Mouse (Mus musculus): ENCODE results near the gene Acvr2b.
"Not testable (repeated sequence)": the region's sequence is repeated elsewhere in the genome, so short reads cannot be mapped to it uniquely, and the experiment has no call there.

Acvr2b gene

GRCm38 (mm10) chr9:119401801-119402214 lies at the start of gene Acvr2b:
TSS of gene Acvr2b (plus strand) at chr9:119402118.
- peak; percentile 43 for DNase-seq (ENCODE audit: low read depth)

GRCm38 (mm10) chr9:119353926-119354325 lies 48.0 kb upstream of the Acvr2b start:
- DNase-seq (ENCODE audit: low read depth), result no peak

GRCm38 (mm10) chr9:119355943-119356342 lies 46.0 kb upstream of the Acvr2b start:
- no peak for DNase-seq (ENCODE audit: low read depth)

GRCm38 (mm10) chr9:119357331-119358057 lies 44.4 kb upstream of the Acvr2b start, which contains the start of gene Xylb:
TSS of gene Xylb (plus strand) at chr9:119357381.
- peak; percentile 73 for DNase-seq (ENCODE audit: low read depth)

GRCm38 (mm10) chr9:119358058-119358429 lies 43.9 kb upstream of the Acvr2b start:
- DNase-seq (ENCODE audit: low read depth), result no peak

GRCm38 (mm10) chr9:119361416-119361815 lies 40.5 kb upstream of the Acvr2b start:
- DNase-seq (ENCODE audit: low read depth), result no peak

- no peak for DNase-seq (ENCODE audit: low read depth)
Measured at GRCm38 (mm10) chr9:119363229-119363628, 38.7 kb upstream of the Acvr2b start.

GRCm38 (mm10) chr9:119365284-119365683 lies 36.6 kb upstream of the Acvr2b start, which contains the start of gene Slc22a14:
TSS of gene Slc22a14 (minus strand) at chr9:119365553.
- DNase-seq (ENCODE audit: low read depth), result no peak

GRCm38 (mm10) chr9:119368367-119368766 lies 33.6 kb upstream of the Acvr2b start:
- DNase-seq (ENCODE audit: low read depth), result no peak

- not testable (repeated sequence) for DNase-seq (ENCODE audit: low read depth)
Measured at GRCm38 (mm10) chr9:119370770-119371169, 31.1 kb upstream of the Acvr2b start.

- DNase-seq (ENCODE audit: low read depth), result no peak
Measured at GRCm38 (mm10) chr9:119371251-119371650, 30.7 kb upstream of the Acvr2b start.

GRCm38 (mm10) chr9:119375008-119375407 lies 26.9 kb upstream of the Acvr2b start:
- no peak for DNase-seq (ENCODE audit: low read depth)

GRCm38 (mm10) chr9:119375556-119375955 lies 26.4 kb upstream of the Acvr2b start:
- no peak for DNase-seq (ENCODE audit: low read depth)

GRCm38 (mm10) chr9:119378231-119378630 lies 23.7 kb upstream of the Acvr2b start:
- DNase-seq (ENCODE audit: low read depth), result no peak

- DNase-seq (ENCODE audit: low read depth), result no peak
Measured at GRCm38 (mm10) chr9:119382603-119383002, 19.3 kb upstream of the Acvr2b start.

- no peak for DNase-seq (ENCODE audit: low read depth)
Measured at GRCm38 (mm10) chr9:119388956-119389355, 13.0 kb upstream of the Acvr2b start.

- DNase-seq (ENCODE audit: low read depth), result no peak
Measured at GRCm38 (mm10) chr9:119390214-119390613, 11.7 kb upstream of the Acvr2b start.

GRCm38 (mm10) chr9:119394808-119395207 lies 7.1 kb upstream of the Acvr2b start:
- DNase-seq (ENCODE audit: low read depth), result no peak

- DNase-seq (ENCODE audit: low read depth), result peak; percentile 7
Measured at GRCm38 (mm10) chr9:119401351-119401750, 567 bp upstream of the Acvr2b start.

GRCm38 (mm10) chr9:119402253-119403235 lies 626 bp downstream of the Acvr2b start:
- DNase-seq (ENCODE audit: low read depth), result peak; percentile 9

- DNase-seq (ENCODE audit: low read depth), result peak; percentile 5
Measured at GRCm38 (mm10) chr9:119403236-119403641, 1.3 kb downstream of the Acvr2b start.

GRCm38 (mm10) chr9:119404090-119404489 lies 2.2 kb downstream of the Acvr2b start:
- DNase-seq (ENCODE audit: low read depth), result peak; percentile 5

GRCm38 (mm10) chr9:119407884-119408283 lies 6.0 kb downstream of the Acvr2b start:
- no peak for DNase-seq (ENCODE audit: low read depth)
